Mouse (Mus musculus) adrenal gland, postnatal 10 days (tissue): ENCODE measurements at regions not wholly inside any gene's neighbourhood (a gene's known extent, or its start where the extent isn't known, plus 50 kb on each side); places are given as distances from the start of the nearest gene placed in this dataset.

ENCODE experiments used
- DNase-seq: peaks from one replicate; pipeline ENCODE4 v3.0.0; 2021; ENCODE audit warnings: mixed read lengths

DNA sequence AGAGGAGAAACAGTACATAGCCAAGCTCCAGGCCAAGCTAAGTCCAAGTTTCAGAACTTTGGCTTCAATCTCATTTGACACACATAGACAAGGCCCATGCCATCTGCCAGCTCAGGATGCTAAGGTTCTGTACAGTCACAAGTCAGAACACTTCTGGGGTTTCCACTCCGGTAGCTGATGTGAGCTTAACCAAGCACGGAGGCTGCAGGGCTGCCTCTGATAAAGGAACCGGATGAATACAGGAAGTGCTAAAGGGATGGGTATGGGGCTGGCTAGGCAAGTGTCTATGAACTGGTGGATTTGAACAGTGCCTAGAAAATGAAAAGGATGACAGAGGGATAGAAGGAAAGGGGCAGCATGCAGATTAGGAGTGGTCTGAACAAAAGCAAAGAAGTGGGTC, 75.4 kb upstream of the Vldlr start:
- no peak for DNase-seq

GRCm38 (mm10) chr19:27142181-27142580, 74.1 kb upstream of the Vldlr start:
- no peak for DNase-seq

DNA sequence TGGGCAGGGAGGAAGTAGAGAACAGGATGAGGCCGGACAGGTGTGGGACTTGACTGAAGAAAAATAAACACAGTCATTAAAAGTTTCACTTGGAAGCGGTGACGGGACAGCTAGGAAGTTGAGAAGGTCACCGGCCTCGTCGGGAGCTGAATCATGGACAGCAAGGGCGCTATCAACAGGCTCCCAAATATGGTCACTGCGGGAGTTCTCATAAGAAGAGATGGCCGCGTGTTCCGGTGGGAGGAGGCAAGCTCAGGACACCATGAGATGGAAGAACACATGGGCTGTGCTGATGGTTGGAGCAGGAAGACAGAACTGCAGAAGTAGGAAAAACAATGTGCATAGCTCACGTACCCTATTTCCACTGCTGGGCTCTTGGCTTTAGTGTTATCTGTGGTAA, 68.9 kb upstream of the Vldlr start:
- DNase-seq: peak; percentile 31

DNA sequence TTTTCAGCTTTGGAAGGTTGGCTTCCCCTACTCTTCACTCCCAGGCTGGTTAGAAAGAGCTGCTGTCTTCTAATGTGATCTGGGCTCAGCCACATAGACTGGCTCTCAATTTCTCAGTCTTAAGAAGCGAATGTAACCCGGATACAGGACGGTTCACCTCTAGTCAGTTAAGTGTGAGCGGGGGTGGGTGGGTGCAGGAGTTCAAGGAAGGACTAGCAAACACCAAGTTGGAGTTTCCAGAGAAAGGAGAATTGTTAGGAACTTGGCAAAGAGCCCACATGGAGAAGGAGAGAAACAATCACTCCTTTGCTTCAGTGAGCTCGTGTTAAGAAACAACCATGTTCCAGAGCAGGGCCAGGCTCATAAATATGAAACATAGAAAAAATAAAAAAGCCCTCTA, 68.0 kb upstream of the Vldlr start:
- DNase-seq: no peak

- DNase-seq: no peak
Measured at GRCm38 (mm10) chr19:27149567-27149966, 66.7 kb upstream of the Vldlr start.

DNA sequence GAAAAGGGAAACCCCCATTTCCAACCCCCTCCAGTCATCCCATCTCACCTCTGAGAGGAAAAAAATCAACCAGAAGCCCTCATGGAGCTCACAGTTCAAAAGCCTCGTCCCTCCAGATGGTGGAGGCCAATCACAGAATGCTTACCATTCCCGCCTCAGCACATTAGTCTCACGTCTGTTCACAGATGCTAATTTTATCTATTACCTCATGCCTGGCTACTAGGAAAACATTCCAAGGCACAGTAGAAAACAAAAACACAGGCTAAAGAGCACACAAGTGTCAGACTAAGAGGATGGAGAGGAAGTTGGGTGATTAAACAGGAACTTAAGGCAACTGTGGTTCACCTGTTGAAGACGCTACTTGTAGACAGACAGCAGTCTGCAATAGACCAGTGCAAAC, 54.4 kb upstream of the Vldlr start:
- DNase-seq: no peak
